Mouse (Mus musculus) megakaryocyte-erythroid progenitor cell, adult 5-6 weeks (primary cell): Measurements from ENCODE around the gene Qsox2. TPM values are rescaled to one million over a fixed set of nuclear protein-coding genes. Genes with fewer than 3 reads are reported as not detected.

Source experiments
- ATAC-seq: replicated peaks from 2 replicates; pipeline ENCODE4 v1.8.0; 2016; ENCODE audit warnings: mild to moderate bottlenecking, inconsistent platforms; ENCODE audit not compliant: severe bottlenecking, poor library complexity, low FRiP score, low TSS enrichment
- total RNA-seq, 2 experiments: library from RNA; stranded (forward) in 1 of 2; stranded (reverse) in 1 of 2; fragments of 200-1000, 215-1000 nt in 1 of 2; fragments of >200 nt in 1 of 2; fragmentation: Nextera tagmentation in 1 of 2; gene quantifications; 2 replicates each; pipeline ENCODE4 v1.2.3; 2014 to 2017

Qsox2 gene
- total RNA-seq, 2 experiments from 2014 or later, result 5.4 to 6.7 TPM

DNA sequence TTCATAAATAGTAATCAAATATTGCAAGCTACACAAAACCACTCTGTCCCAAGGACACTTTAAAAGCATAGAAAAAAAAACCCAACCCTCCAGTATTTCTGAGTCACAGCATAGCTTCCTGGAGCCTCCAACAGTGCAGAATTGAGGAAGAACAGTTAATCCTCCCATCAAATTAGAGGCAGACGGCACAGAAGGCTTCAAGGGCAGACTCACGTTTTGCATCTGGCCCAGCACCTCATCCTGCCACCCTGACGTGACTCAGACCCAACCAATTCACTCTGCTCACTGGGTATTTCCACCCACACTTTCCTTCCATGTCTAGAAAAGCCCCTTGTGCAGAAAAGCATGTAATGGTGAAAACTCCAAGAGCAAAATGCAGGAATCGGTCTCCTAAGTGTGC lies 7.1 kb downstream of the Qsox2 start:
- no peak for ATAC-seq

- peak; percentile 80 for ATAC-seq
Observed at GRCm38 (mm10) chr2:26227788-26228187, 9.5 kb downstream of the Qsox2 start.

GRCm38 (mm10) chr2:26225242-26225641 lies 12.1 kb downstream of the Qsox2 start:
- no peak for ATAC-seq

DNA sequence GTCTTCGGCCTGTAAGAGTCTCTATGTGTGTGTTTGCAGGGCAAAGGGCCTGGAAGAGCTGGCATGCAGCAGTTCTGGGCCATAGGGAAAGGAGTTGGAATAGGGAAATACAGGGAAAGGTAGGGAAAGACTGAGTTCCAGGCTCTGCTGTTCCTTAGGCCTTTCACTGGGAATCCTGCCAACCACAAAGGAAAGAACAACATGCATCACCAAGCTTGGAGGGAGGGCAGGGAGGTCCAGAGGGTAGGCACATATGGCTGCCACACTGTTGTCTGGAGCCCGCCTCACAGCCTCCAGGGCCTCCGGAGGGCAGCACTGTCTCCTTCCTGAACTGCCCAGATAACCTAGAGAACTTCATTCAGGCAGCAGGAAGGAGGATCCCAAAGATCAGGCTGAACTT lies 13.4 kb downstream of the Qsox2 start:
- ATAC-seq, result no peak

DNA sequence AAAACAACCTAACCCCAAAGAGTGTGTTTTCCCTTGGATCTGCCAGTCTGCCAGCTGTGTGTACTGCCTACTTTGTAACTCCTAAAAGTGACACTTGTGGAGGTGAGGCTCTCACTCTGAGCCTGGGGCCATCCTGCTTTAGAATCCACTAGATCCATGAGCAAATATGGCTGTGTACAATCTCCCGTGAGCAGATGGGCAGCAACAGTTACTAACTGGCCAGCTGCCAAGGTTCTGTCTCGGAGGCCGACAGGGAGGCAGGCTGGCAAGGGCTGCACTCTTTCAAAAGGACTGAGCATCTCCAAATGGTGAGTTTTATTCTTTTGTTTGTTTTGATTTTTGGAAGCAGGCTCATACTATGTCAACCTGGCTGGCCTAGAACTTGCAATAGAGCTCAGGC lies 22.8 kb downstream of the Qsox2 start:
- ATAC-seq, result peak; percentile 85

DNA sequence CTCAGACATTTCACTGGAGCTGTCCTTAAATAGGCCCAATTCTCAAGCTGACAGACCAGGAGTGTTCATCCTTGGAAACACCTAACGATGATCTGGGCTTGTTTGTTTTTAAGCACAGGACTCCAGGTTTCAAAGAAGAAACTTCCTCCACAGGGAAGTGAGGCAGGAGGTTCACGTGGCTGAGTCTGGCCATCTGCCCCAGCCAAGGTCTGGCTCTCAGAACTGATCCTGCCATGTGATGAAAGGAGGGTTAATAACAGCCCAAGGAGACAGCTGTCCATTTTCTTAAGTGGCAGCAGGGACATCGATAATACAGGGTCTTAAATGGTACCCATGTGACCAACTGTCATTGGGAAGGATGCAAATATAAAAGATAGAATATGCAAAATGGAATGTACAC lies 27.8 kb downstream of the Qsox2 start:
- ATAC-seq, result no peak

DNA sequence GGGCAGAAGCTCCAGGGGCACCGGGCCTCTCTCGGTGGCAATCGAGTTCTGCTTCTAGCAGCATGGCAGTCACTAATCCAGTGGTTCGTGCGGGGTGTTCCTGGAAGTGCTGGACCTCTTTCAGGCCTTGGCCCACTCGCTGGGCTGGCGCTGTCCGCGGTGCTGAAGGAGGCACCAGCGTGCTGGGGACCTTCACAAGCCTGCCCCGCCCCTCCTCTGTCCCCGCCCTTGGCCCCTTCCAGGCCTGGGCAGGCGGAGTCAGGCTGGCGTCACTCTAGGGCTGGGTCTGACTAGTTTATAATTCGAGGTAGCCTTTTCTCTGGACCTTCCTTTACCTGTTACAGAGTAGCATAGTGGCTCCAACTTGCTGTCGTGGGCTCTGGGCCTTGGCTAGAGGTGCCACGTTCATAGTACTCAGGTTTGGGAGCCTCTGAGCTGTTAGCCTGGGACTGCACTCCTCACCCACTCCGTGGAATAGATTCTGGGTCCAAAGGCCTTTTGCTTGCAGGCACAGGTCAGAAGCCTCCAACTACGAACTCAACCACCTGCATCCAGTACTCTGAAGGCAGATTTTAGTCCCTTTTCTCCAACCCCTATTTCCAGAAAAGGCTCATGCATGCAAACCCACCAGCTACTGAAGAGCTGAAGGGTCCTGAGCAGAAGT lies 29.1 kb downstream of the Qsox2 start, which contains the start of gene Lhx3:
TSS of gene Lhx3 (minus strand) at position 164 of the 664 bp plus-strand sequence.
- ATAC-seq, result peak; percentile 87

GRCm38 (mm10) chr2:26207559-26207958 lies 29.8 kb downstream of the Qsox2 start:
- ATAC-seq, result no peak

- no peak for ATAC-seq
Observed at GRCm38 (mm10) chr2:26205761-26206160, 31.6 kb downstream of the Qsox2 start.

- ATAC-seq, result peak; percentile 56
Observed at GRCm38 (mm10) chr2:26205126-26205525, 32.2 kb downstream of the Qsox2 start.

GRCm38 (mm10) chr2:26202849-26203475 lies 34.4 kb downstream of the Qsox2 start:
- ATAC-seq, result no peak

DNA sequence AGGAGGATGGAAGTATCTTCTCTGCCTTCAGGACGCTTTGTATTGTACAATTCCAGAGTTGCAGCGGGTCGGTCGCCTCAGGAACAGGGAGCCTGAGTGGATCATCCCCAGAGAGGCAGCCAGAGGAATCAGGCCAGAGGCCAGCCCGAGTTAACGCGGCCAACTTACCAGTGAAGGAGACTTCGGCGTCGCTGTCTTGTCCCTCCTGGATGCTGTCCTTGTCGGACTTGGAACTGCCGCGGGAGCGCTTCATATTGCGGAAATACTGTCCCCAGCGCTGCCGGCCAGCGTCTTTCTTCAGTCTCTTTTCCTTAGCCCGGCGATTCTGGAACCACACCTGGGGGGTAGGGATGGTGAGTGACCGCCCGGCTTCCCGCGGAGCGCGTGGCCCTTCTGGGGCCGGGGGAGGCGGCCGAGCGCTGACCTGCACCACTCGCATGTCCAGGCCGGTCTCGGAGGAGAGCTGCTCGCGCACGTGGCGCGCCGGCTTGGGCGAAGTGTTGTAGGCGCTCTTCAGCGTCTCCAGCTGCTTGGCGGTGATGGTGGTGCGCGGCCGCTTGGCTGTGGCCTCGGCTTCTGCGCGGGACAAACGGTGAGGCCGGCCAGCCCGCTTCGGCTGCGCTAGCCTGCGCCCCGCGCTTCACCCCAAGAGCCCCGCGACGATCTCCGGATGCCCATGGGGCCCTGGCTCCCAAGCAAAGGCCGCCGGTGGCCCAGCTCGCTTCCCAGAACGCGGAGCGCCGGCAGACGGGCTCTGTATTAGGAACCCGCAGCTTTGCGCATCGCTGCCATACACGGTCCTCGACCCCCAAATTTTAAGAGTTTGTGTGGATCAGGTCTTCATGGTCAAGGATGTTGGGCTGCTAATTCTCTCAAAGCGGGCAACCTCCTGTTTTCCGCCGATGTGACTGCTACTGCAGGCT lies 35.1 kb downstream of the Qsox2 start:
- no peak for ATAC-seq

DNA sequence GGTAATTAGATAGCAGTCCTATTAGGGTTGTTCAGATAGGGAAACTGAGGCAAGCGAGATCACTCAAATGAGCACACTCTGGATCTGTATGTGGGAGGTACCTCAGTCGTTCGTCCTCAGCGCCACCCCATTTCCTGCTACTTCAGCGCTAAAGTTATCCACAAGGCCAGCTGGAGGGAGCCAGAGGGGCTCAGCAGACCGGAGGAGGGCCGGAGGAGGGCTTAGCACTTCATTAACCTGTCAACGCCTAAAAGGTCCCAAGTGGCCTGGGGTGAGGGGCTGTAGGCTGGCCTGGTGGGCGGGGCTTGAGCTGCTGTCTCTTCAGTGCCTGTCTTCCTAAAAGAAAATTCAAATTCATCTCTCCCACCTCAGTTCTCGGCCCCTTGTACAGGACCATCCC lies 38.8 kb downstream of the Qsox2 start:
- no peak for ATAC-seq

DNA sequence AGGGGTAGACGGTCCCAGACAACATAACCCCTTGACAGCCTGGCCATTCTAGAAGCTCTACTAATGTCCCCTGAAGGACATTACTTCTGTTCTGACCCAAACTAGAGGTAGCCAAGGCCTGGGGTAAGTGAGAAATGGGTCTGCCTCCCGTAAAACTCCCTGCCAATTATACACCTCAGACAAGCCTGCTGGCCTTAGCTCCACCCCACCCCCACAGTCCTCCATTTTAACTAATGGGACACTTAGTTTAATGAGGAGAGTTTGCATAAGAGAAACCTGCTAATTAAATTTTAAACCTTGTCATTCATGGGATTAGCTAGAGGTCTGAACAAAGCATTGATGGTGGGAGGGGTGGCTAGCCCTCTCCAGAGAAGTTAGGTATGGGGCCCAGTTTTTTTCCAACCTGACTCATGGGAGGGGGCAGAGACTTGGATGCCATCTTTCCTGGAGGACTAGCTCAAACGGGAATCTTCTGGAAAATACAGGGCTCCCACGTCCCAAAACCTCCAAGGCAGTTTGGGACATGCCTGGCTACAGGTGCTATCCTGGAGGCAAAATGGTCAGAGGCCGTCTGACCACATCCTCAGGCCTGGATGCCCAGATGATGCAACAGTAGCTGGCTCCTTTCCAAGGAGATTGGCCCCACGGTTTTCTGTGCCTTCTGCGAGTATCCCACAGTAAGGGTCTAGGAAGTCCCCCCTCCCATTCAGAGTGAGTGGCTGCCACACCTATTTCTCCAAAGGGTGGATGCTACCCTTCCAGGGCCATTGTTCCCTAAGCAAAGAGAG lies 42.6 kb downstream of the Qsox2 start:
- ATAC-seq, result no peak

- ATAC-seq, result peak; percentile 48; the same call in 1 of the 2 replicates
Observed at GRCm38 (mm10) chr2:26188517-26188916, 48.8 kb downstream of the Qsox2 start.

DNA sequence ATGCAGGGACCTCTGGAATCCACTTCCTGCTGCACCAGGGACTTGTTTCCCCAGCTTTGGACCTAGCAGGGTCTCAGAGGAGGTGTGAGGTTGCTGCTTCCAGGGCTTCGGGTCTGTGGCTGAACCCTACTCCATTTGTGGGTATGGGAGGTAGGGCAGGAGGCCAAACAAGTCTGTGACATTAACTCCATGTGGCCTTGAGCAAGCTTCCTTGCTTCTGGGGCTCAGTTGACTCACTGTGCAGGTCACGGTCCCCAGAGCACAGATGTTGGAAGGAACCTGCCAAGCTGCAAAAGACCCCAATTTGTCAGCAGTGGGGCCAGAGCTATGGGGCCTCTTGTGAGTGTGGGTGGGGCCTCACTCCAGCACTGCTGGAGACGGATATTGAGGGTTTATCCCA lies 53.0 kb downstream of the Qsox2 start:
- ATAC-seq, result no peak

DNA sequence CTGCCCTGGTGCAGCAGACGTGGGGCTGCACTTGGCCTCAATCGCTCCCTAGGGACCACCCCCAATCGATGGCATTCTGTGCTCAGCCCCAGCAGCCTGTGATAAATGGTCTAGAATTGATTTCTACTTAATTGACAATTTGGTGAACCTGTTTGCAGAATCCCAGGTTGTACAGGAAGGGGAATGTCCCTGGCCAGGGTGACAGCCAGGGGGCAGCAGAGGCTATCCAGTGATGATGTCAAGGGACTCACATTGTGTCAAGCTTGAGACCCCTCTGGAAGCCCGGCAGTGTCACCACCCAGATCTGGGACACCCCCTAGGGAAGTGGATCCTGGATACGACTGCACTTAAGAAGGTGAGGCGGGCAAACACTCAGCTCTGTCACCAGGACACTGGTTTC lies 54.7 kb downstream of the Qsox2 start:
- 0 out of 2 replicates have a peak, but pooled peaks have one; percentile 11 for ATAC-seq

GRCm38 (mm10) chr2:26177189-26177588 lies 60.1 kb downstream of the Qsox2 start:
- ATAC-seq, result peak; percentile 25

GRCm38 (mm10) chr2:26176731-26177130 lies 60.6 kb downstream of the Qsox2 start:
- ATAC-seq, result peak; percentile 84
